Mouse (Mus musculus): ENCODE data around the gene Orai1. TPM values are rescaled to one million over a fixed set of nuclear protein-coding genes. Genes with fewer than 3 reads are reported as not detected.

Gene Orai1
- polyA plus RNA-seq, 1 experiment from 2014 or later = 16.8 TPM

- 90% methylated on average over 6 of the region's 6 CpGs for WGBS
- Histone ChIP-seq H3K4me2 (no peak overlapping the region), H3K9ac (no peak overlapping the region), H3K4me1 (ENCODE audit: insufficient read depth) (peaks cover 5% of the 10 kb centered on the region), H3K4me3 (ENCODE audit: low read depth, low read length) (no peak overlapping the region), H3K27ac (ENCODE audit: low read depth) (no peak overlapping the region), H3K36me3 (ENCODE audit: insufficient read depth) (no peaks in the 10 kb centered on the region), H3K9me3 (ENCODE audit: low read depth, low read length) (no peaks in the 10 kb centered on the region), H3K27me3 (ENCODE audit: insufficient read depth, low read length) (no peaks in the 10 kb centered on the region)
- TF ChIP-seq CTCF (IDR thresholded peaks at IDR 0.05; ENCODE audit: low read depth) = peak; percentile 53
- ATAC-seq (ENCODE audit: insufficient read depth) (no peak), DNase-seq (no peak)
These were observed 4.1 kb upstream of the Orai1 start for GRCm38 (mm10) chr5:123010806-123011205.

- no peak for TF ChIP-seq CTCF (IDR thresholded peaks at IDR 0.05; ENCODE audit: low read depth)
- H3K27me3 ChIP-seq (ENCODE audit: insufficient read depth, low read length) = no peaks in the 10 kb centered on the region
- no peaks in the 10 kb centered on the region for H3K9me3 ChIP-seq (ENCODE audit: low read depth, low read length)
- H3K4me3 ChIP-seq (ENCODE audit: low read depth, low read length) = no peak overlapping the region
- no peaks in the 10 kb centered on the region for H3K36me3 ChIP-seq (ENCODE audit: insufficient read depth)
- H3K27ac ChIP-seq (ENCODE audit: low read depth) = no peak overlapping the region
- H3K4me1 ChIP-seq (ENCODE audit: insufficient read depth) = peaks cover 9% of the 10 kb centered on the region
- 91% methylated on average over 9 of the region's 9 CpGs for WGBS
- H3K9ac ChIP-seq = no peak overlapping the region
- DNase-seq = no peak
- H3K4me2 ChIP-seq = no peak overlapping the region
- ATAC-seq (ENCODE audit: insufficient read depth) = no peak
These were observed 3.2 kb upstream of the Orai1 start for GRCm38 (mm10) chr5:123011705-123012104.

- peak; percentile 80 for TF ChIP-seq CTCF (IDR thresholded peaks at IDR 0.05; ENCODE audit: low read depth)
- H3K9me3 ChIP-seq (ENCODE audit: low read depth, low read length) = no peaks in the 10 kb centered on the region
- peaks cover 16% of the 10 kb centered on the region for H3K4me1 ChIP-seq (ENCODE audit: insufficient read depth)
- no peak overlapping the region for H3K9ac ChIP-seq
- no peaks in the 10 kb centered on the region for H3K27me3 ChIP-seq (ENCODE audit: insufficient read depth, low read length)
- 56% methylated on average over 9 of the region's 9 CpGs for WGBS
- H3K36me3 ChIP-seq (ENCODE audit: insufficient read depth) = no peaks in the 10 kb centered on the region
- H3K27ac ChIP-seq (ENCODE audit: low read depth) = no peak overlapping the region
- no peak overlapping the region for H3K4me3 ChIP-seq (ENCODE audit: low read depth, low read length)
- ATAC-seq (ENCODE audit: insufficient read depth) (no peak), DNase-seq (peak; percentile 87)
- no peak overlapping the region for H3K4me2 ChIP-seq
These were observed 1.1 kb upstream of the Orai1 start for GRCm38 (mm10) chr5:123013599-123014315.

DNA sequence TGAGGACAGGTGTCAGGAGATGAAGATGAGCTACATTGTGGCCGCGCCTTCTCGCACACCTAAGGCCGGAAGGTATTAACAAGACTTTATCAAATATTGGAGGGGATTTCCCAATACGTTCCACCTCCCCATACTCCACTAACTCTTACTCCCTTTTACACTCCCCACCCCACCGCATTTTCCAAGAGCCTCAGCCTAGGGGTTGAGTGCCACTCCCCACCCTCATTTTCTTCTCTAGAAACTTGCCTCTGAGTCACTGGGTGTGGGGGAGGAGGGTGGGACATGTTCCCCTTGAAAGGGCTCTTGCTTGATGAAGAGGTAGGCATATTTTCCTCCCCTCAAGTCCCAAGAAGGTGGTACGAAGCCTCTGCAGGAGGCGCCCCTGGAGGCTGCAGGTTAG lies 1.0 kb downstream of the Orai1 start:
- Histone ChIP-seq H3K4me3 (ENCODE audit: low read depth, low read length) (peak overlapping the region; percentile 74), H3K36me3 (ENCODE audit: insufficient read depth) (no peaks in the 10 kb centered on the region), H3K9me3 (ENCODE audit: low read depth, low read length) (no peaks in the 10 kb centered on the region), H3K27ac (ENCODE audit: low read depth) (0 out of 2 replicates have a peak overlapping the region, but pooled peaks have one; percentile 94), H3K4me2 (peak overlapping the region; percentile 84), H3K9ac (peak overlapping the region; percentile 72), H3K27me3 (ENCODE audit: insufficient read depth, low read length) (no peaks in the 10 kb centered on the region), H3K4me1 (ENCODE audit: insufficient read depth) (peaks cover 16% of the 10 kb centered on the region)
- ATAC-seq (ENCODE audit: insufficient read depth) (no peak), DNase-seq (peak; percentile 20)
- 21% methylated on average over 8 of the region's 8 CpGs for WGBS
- TF ChIP-seq CTCF (IDR thresholded peaks at IDR 0.05; ENCODE audit: low read depth) = no peak

DNA sequence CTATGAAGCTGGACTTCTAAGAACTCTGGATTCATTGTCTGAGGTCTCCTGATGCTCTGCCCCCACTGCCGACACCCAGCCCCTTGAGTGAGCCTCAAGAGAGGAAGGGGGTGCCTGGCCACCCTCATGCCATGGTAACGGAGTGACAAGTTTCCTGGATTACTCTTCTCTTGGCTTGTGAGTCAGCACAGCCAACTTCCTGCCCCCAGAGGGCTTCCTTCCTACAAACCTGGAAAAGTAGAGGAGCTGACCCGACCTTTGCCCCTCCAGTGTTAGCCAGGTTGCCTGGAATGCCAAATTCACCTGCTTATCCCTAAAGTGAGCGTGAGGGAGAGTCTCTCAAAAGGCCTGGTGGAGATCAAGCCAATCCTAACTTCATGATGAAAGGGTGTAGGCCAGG lies 2.6 kb downstream of the Orai1 start:
- no peaks in the 10 kb centered on the region for H3K9me3 ChIP-seq (ENCODE audit: low read depth, low read length)
- 56% methylated on average over 4 of the region's 4 CpGs for WGBS
- no peaks in the 10 kb centered on the region for H3K36me3 ChIP-seq (ENCODE audit: insufficient read depth)
- TF ChIP-seq CTCF (IDR thresholded peaks at IDR 0.05; ENCODE audit: low read depth) = no peak
- no peaks in the 10 kb centered on the region for H3K27me3 ChIP-seq (ENCODE audit: insufficient read depth, low read length)
- no peak overlapping the region for H3K27ac ChIP-seq (ENCODE audit: low read depth)
- H3K4me2 ChIP-seq = peak overlapping the region; percentile 84; the same call in 1 of the 2 replicates
- DNase-seq = no peak
- peaks cover 16% of the 10 kb centered on the region for H3K4me1 ChIP-seq (ENCODE audit: insufficient read depth)
- no peak overlapping the region for H3K9ac ChIP-seq
- H3K4me3 ChIP-seq (ENCODE audit: low read depth, low read length) = no peak overlapping the region
- no peak for ATAC-seq (ENCODE audit: insufficient read depth)

- H3K4me2 ChIP-seq = no peak overlapping the region
- H3K4me1 ChIP-seq (ENCODE audit: insufficient read depth) = peaks cover 14% of the 10 kb centered on the region
- 40% methylated on average over 10 of the region's 10 CpGs for WGBS
These were observed 4.6 kb downstream of the Orai1 start for GRCm38 (mm10) chr5:123019336-123020016.

DNA sequence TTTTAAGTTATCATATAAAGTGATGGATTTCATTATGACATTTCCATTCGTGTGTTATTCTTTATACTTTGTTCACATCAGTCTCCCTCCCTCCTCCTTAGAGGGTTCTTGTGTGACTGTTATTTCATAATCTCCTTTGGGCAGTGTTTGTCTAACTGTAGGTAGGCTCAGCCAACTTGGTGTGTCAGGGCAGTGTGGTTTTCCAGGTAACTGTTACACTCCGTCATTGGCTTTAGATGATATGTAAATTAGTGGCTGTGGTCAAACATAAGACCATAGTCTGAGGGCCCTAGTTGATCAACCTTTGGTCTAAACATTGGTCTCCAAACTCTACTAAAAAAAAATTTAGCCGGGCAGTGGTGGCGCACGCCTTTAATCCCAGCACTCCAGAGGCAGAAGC lies 5.6 kb downstream of the Orai1 start:
- TF ChIP-seq CTCF (IDR thresholded peaks at IDR 0.05; ENCODE audit: low read depth) = no peak
- H3K27ac ChIP-seq (ENCODE audit: low read depth) = no peak overlapping the region
- H3K9me3 ChIP-seq (ENCODE audit: low read depth, low read length) = no peaks in the 10 kb centered on the region
- H3K4me2 ChIP-seq = no peak overlapping the region
- H3K27me3 ChIP-seq (ENCODE audit: insufficient read depth, low read length) = no peaks in the 10 kb centered on the region
- no peak overlapping the region for H3K4me3 ChIP-seq (ENCODE audit: low read depth, low read length)
- ATAC-seq (ENCODE audit: insufficient read depth) (no peak), DNase-seq (no peak)
- 87% methylated on average over 5 of the region's 5 CpGs for WGBS
- H3K4me1 ChIP-seq (ENCODE audit: insufficient read depth) = peaks cover 12% of the 10 kb centered on the region; the same call in 1 of the 2 replicates
- no peaks in the 10 kb centered on the region for H3K36me3 ChIP-seq (ENCODE audit: insufficient read depth)
- H3K9ac ChIP-seq = no peak overlapping the region

More at GRCm38 (mm10) chr5:123019336-123020016, 4.6 kb downstream of the Orai1 start:
- H3K9me3 ChIP-seq (ENCODE audit: low read depth, low read length) = no peaks in the 10 kb centered on the region
- peak overlapping the region; percentile 9; the same call in 1 of the 2 replicates for H3K9ac ChIP-seq
- TF ChIP-seq CTCF (IDR thresholded peaks at IDR 0.05; ENCODE audit: low read depth) = no peak
- no peaks in the 10 kb centered on the region for H3K27me3 ChIP-seq (ENCODE audit: insufficient read depth, low read length)
- no peak for ATAC-seq (ENCODE audit: insufficient read depth)
- H3K36me3 ChIP-seq (ENCODE audit: insufficient read depth) = no peaks in the 10 kb centered on the region
- no peak overlapping the region; the same call in 1 of the 2 replicates for H3K27ac ChIP-seq (ENCODE audit: low read depth)
- H3K4me3 ChIP-seq (ENCODE audit: low read depth, low read length) = no peak overlapping the region
- DNase-seq = peak; percentile 40

Data from lung, embryonic 14.5 days (tissue).